Mouse (Mus musculus): Measurements from ENCODE around the gene 9330159F19Rik. TPM values are rescaled to one million over a fixed set of nuclear protein-coding genes. Genes with fewer than 3 reads are reported as not detected.

The 9330159F19Rik gene
- total and polyA plus RNA-seq, 3 experiments: not detected

DNA sequence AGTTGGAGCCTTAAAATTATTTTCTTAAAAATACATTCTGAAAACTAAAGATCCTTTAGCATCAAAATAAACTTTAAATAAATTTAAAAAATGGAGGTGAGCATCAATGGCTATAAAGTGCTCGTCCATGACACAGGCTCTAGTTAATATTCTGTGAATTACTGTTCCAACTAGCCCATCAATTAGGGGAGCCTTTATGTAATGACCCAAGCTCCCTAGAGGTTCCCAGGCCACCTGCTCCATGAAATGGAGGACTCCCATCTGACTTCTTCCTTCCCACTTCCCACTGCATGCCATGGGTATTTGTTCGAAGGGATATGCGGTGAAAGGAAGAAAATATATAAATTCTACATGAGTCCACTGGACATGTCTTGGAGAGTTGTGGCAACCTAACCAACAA, 31.2 kb upstream of the 9330159F19Rik start:
- no peaks in the 10 kb centered on the region for H3K9me3 ChIP-seq (replicated peaks; ENCODE audit: insufficient read depth, low read length)
- DNase-seq (ENCODE audit: low read depth, low spot score): no peak
- TF ChIP-seq ZNF384 (IDR thresholded peaks at IDR 0.05; ENCODE audit: low read depth, low read length) (no peak), ZC3H11A (IDR thresholded peaks at IDR 0.05; ENCODE audit: low read depth, low read length) (no peak), TBP (IDR thresholded peaks at IDR 0.05; ENCODE audit: low read depth, low read length) (no peak), NELFE (IDR thresholded peaks at IDR 0.05; ENCODE audit: low read depth, low read length) (no peak), MAZ (IDR thresholded peaks at IDR 0.05; ENCODE audit: low read depth, low read length) (no peak), ZKSCAN1 (IDR thresholded peaks at IDR 0.05; ENCODE audit: low read depth, low read length) (no peak), KAT2A (conservative IDR thresholded peaks at IDR 0.05; ENCODE audit: low read depth, low read length) (no peak), E2F4 (IDR thresholded peaks at IDR 0.05; ENCODE audit: borderline replicate concordance, low read depth, low read length) (no peak)
- no peak overlapping the region for H3K9ac ChIP-seq (ENCODE audit: control insufficient read depth, low read depth, low read length, poor library complexity, severe bottlenecking)
- no peaks in the 10 kb centered on the region for H3K4me1 ChIP-seq (ENCODE audit: control insufficient read depth in 1 of 2, insufficient read depth in 2 of 2, low read length in 2 of 2)
- H3K4me3 ChIP-seq (ENCODE audit: control insufficient read depth in 1 of 2, insufficient read depth in 1 of 2, low read depth in 2 of 2, low read length in 2 of 2): no peak overlapping the region
- H3K27me3 ChIP-seq (ENCODE audit: control insufficient read depth in 1 of 2, insufficient read depth in 2 of 2, low read length in 2 of 2): no peaks in the 10 kb centered on the region
- no peaks in the 10 kb centered on the region for H3K79me2 ChIP-seq (ENCODE audit: control insufficient read depth, insufficient read depth, low read length, poor library complexity)
- H3K27ac ChIP-seq (ENCODE audit: control insufficient read depth, low read depth, low read length): no peak overlapping the region
- no peaks in the 10 kb centered on the region for H3K36me3 ChIP-seq (ENCODE audit: control insufficient read depth in 1 of 2, insufficient read depth in 2 of 2, low read length in 2 of 2)

DNA sequence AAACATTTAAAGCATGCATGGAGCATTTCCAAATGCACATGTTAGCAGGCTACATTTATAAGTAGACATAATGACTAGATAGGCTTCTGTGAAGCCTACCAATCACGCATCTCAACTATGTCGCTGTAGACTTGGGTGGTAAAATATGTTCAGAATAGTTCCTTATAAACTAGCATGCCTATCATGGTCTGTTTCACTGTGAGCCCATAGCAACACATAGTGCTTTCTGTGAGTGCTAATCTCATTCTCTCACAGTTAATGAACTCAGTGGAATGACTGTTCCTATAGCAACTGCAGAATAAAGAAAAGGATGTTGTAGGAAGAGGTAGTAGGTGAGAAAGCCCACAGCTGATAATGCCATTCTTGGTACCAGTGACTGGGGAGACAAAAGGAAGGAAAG, 30.4 kb upstream of the 9330159F19Rik start:
- no peak for TF ChIP-seq MAX (IDR thresholded peaks at IDR 0.05; ENCODE audit: low read length)
- TF ChIP-seq GABPA (IDR thresholded peaks at IDR 0.05; ENCODE audit: low read depth, low read length): no peak
- TF ChIP-seq EP300 (IDR thresholded peaks at IDR 0.05; ENCODE audit: low read depth in 1 of 2, low read length in 2 of 2): no peak
- TF ChIP-seq CHD1 (IDR thresholded peaks at IDR 0.05; ENCODE audit: low read depth, low read length): no peak
- TF ChIP-seq ZC3H11A (IDR thresholded peaks at IDR 0.05; ENCODE audit: low read depth, low read length): no peak
- no peak for TF ChIP-seq UBTF (IDR thresholded peaks at IDR 0.05; ENCODE audit: borderline replicate concordance, insufficient read depth, low read depth, low read length)
- TF ChIP-seq MAFK (IDR thresholded peaks at IDR 0.05; ENCODE audit: borderline replicate concordance, low read depth, low read length): no peak
- TF ChIP-seq MXI1 (IDR thresholded peaks at IDR 0.05; ENCODE audit: low read depth, low read length): no peak
- no peak for TF ChIP-seq CHD2 (IDR thresholded peaks at IDR 0.05; ENCODE audit: low read length)
- TF ChIP-seq ELF1 (IDR thresholded peaks at IDR 0.05; ENCODE audit: low read depth, low read length): no peak
- TF ChIP-seq POLR2AphosphoS5 (IDR thresholded peaks at IDR 0.05; ENCODE audit: borderline replicate concordance, low read depth, low read length): no peak
- TF ChIP-seq MAZ (IDR thresholded peaks at IDR 0.05; ENCODE audit: low read depth, low read length): no peak
- H3K36me3 ChIP-seq (ENCODE audit: control insufficient read depth in 1 of 2, insufficient read depth in 2 of 2, low read length in 2 of 2): no peaks in the 10 kb centered on the region
- no peak for DNase-seq (ENCODE audit: low read depth, low spot score)
- no peak overlapping the region for H3K9ac ChIP-seq (ENCODE audit: control insufficient read depth, low read depth, low read length, poor library complexity, severe bottlenecking)
- no peaks in the 10 kb centered on the region for H3K79me2 ChIP-seq (ENCODE audit: control insufficient read depth, insufficient read depth, low read length, poor library complexity)
- H3K9me3 ChIP-seq (replicated peaks; ENCODE audit: insufficient read depth, low read length): no peaks in the 10 kb centered on the region
- H3K4me3 ChIP-seq (ENCODE audit: control insufficient read depth in 1 of 2, insufficient read depth in 1 of 2, low read depth in 2 of 2, low read length in 2 of 2): no peak overlapping the region
- no peaks in the 10 kb centered on the region for H3K27me3 ChIP-seq (ENCODE audit: control insufficient read depth in 1 of 2, insufficient read depth in 2 of 2, low read length in 2 of 2)
- no peaks in the 10 kb centered on the region for H3K4me1 ChIP-seq (ENCODE audit: control insufficient read depth in 1 of 2, insufficient read depth in 2 of 2, low read length in 2 of 2)
- no peak overlapping the region for H3K27ac ChIP-seq (ENCODE audit: control insufficient read depth, low read depth, low read length)

Data from MEL (cell line).